Mouse (Mus musculus) G1E (cell line): ENCODE measurements at regions not wholly inside any gene's neighbourhood (a gene's known extent, or its start where the extent isn't known, plus 50 kb on each side); places are given as distances from the start of the nearest gene placed in this dataset.

Experiments used
- CTCF ChIP-seq: IDR thresholded peaks from 2 replicates; pipeline ENCODE4 v1.5.1; 2012; ENCODE audit warnings: low read depth, low read length, inconsistent platforms, mixed read lengths
- GATA1 ChIP-seq: IDR thresholded peaks from 2 replicates; pipeline ENCODE4 v1.6.1; 2012; ENCODE audit warnings: borderline replicate concordance, low read length, inconsistent platforms, mixed read lengths
- POLR2AphosphoS5 ChIP-seq: IDR thresholded peaks from 2 replicates; pipeline ENCODE4 v1.6.1; 2012; ENCODE audit warnings: low read depth, low read length, inconsistent platforms; ENCODE audit not compliant: insufficient replicate concordance
- TAL1 ChIP-seq: conservative IDR thresholded peaks from 2 replicates; pipeline ENCODE4 v1.6.1; 2012; ENCODE audit warnings: low read depth, low read length, inconsistent platforms, mixed read lengths

GRCm38 (mm10) chr13:44369301-44369700 lies 360.0 kb upstream of the Jarid2 start:
- TF ChIP-seq GATA1 (no peak), CTCF (no peak), TAL1 (no peak), POLR2AphosphoS5 (no peak)
